ENCODE assay signal across 23 mouse cellular contexts in genomic region chr10:42857021-42857420, GRCm38 (mm10). TPM values are rescaled to one million over a fixed set of nuclear protein-coding genes. Genes with fewer than 3 reads are reported as not detected.
DNase-seq lines count a peak whose midpoint lies in the region; ATAC-seq and TF ChIP-seq lines count a peak whose summit lies in the region.
"Had no signal": no experiment of that assay in that cellular context is flagged by ENCODE, and none has a peak within 500 bp of the region (broad histone marks: within the 10 kb centered on the region; RNA-seq: fewer than 3 reads in every experiment).

No protein-coding gene starts in this region.

- H3K4me1 ChIP-seq in kidney, postnatal 0 days (replicated peaks; ENCODE audit: insufficient read depth, low read length), result no peaks in the 10 kb centered on the region; the same call in 1 of the 2 replicates

- intact Hi-C loops in gastrocnemius, postnatal 14 days (cut with DNase I; ENCODE audit: low total_unique reads), result no loop called here
- intact Hi-C loops in left cerebral cortex, adult 2 months (cut with DNase I), result no loop called here

- 95% methylated on average over 2 of the region's 2 CpGs for WGBS in kidney, postnatal 0 days

- no peaks in the 10 kb centered on the region for H3K36me3 ChIP-seq in kidney, postnatal 0 days (ENCODE audit: insufficient read depth, low read length)
- H3K36me3 ChIP-seq: embryonic facial prominence, embryonic 10.5 days; embryonic facial prominence, embryonic 12.5 days; forebrain, embryonic 15.5 days; G1E had no signal

- no peak overlapping the region for H3K27ac ChIP-seq in kidney, postnatal 0 days
- H3K27ac ChIP-seq in left cerebral cortex, adult 2 months, result no peak overlapping the region
- H3K27ac ChIP-seq: embryonic facial prominence, embryonic 10.5 days; embryonic facial prominence, embryonic 12.5 days; forebrain, embryonic 13.5 days; forebrain, embryonic 15.5 days had no signal

- DNase-seq in kidney, postnatal 0 days (ENCODE audit: low spot score), result no peak
- DNase-seq in kidney, adult 8-10 months, result no peak
- peak; percentile 38 for DNase-seq in Muller cell, postnatal 12 days (ENCODE audit: inconsistent ontology term)
- DNase-seq in gastrocnemius, postnatal 14 days, result no peak
- no peak for DNase-seq in left cerebral cortex, adult 2 months (ENCODE audit: extremely low spot score in 1 of 2, low spot score in 2 of 2)
- DNase-seq: adrenal gland, adult 8-10 months; adrenal gland, postnatal 14 days; adrenal gland, postnatal 36 days; B cell, adult 2 months; cerebellum, adult 11-12 months; cerebellum, adult 2 months; cerebellum, adult 9-10 months; cerebellum, postnatal 10 days; cerebellum, postnatal 25 days; forebrain, postnatal 0 days had no signal

- H3K27me3 ChIP-seq in kidney, postnatal 0 days (ENCODE audit: insufficient read depth, low read length), result no peaks in the 10 kb centered on the region
- H3K27me3 ChIP-seq: CH12.LX; embryonic facial prominence, embryonic 12.5 days had no signal

- no peak overlapping the region for H3K4me3 ChIP-seq in kidney, postnatal 0 days (replicated peaks; ENCODE audit: low read depth, low read length)
- H3K4me3 ChIP-seq in left cerebral cortex, adult 2 months, result no peak overlapping the region
- H3K4me3 ChIP-seq: embryonic facial prominence, embryonic 10.5 days; embryonic facial prominence, embryonic 12.5 days; forebrain, embryonic 13.5 days; forebrain, embryonic 15.5 days had no signal

- no peak for TF ChIP-seq CTCF in kidney, postnatal 0 days (IDR thresholded peaks at IDR 0.05; ENCODE audit: low read depth)
- no peak for TF ChIP-seq CTCF in left cerebral cortex, adult 2 months (IDR thresholded peaks at IDR 0.05)

- H3K9me3 ChIP-seq in kidney, postnatal 0 days (replicated peaks; ENCODE audit: low read length), result 0 out of 2 replicates have a peak, but pooled peaks cover 3% of the 10 kb centered on the region
- H3K9me3 ChIP-seq: embryonic facial prominence, embryonic 10.5 days; embryonic facial prominence, embryonic 12.5 days; forebrain, embryonic 13.5 days; forebrain, embryonic 15.5 days had no signal

- H3K4me2 ChIP-seq in kidney, postnatal 0 days (ENCODE audit: low read length), result no peak overlapping the region
- H3K4me2 ChIP-seq: embryonic facial prominence, embryonic 12.5 days; forebrain, embryonic 13.5 days; forebrain, embryonic 15.5 days had no signal

- peak; percentile 30; the same call in 1 of the 2 replicates for ATAC-seq in kidney, postnatal 0 days (replicated peaks; ENCODE audit: low FRiP score, low read depth)
- ATAC-seq: activated CD4-positive, CD25-positive, alpha-beta regulatory T cell, adult 4 months; CD4-positive, CD25-positive, alpha-beta regulatory T cell, adult 4 months; forebrain, embryonic 13.5 days; forebrain, embryonic 15.5 days; forebrain, postnatal 0 days had no signal

- no peak overlapping the region for H3K9ac ChIP-seq in kidney, postnatal 0 days (ENCODE audit: low read depth, low read length)
- H3K9ac ChIP-seq: embryonic facial prominence, embryonic 12.5 days; forebrain, embryonic 13.5 days; forebrain, embryonic 15.5 days; forebrain, postnatal 0 days had no signal

RNA-seq across cellular contexts. Expression of gene Scml4, which starts 3.1 kb away (rescaled TPM):
- 1.7 and 2.0 TPM in 2 replicates for polyA plus RNA-seq in kidney, postnatal 0 days (2015; fragmentation: Nextera tagmentation; extraction: Ambion mirVana)
- 1 to 10 TPM; 2.0 to 2.8 TPM for total RNA-seq in gastrocnemius, postnatal 14 days (2021)
- total RNA-seq in left cerebral cortex, adult 2 months (2021), result 1 to 10 TPM; 3.6 TPM
- total RNA-seq: G1E had no signal
- polyA plus RNA-seq: G1E had no signal
